Mouse (Mus musculus) retina, postnatal 7 days (tissue): ENCODE data around the gene Ambra1.

Experiments used
- DNase-seq: peaks from one replicate; pipeline ENCODE4 v3.0.0-alpha.2; 2012; ENCODE audit warnings: low read depth, low spot score

Gene Ambra1

DNA sequence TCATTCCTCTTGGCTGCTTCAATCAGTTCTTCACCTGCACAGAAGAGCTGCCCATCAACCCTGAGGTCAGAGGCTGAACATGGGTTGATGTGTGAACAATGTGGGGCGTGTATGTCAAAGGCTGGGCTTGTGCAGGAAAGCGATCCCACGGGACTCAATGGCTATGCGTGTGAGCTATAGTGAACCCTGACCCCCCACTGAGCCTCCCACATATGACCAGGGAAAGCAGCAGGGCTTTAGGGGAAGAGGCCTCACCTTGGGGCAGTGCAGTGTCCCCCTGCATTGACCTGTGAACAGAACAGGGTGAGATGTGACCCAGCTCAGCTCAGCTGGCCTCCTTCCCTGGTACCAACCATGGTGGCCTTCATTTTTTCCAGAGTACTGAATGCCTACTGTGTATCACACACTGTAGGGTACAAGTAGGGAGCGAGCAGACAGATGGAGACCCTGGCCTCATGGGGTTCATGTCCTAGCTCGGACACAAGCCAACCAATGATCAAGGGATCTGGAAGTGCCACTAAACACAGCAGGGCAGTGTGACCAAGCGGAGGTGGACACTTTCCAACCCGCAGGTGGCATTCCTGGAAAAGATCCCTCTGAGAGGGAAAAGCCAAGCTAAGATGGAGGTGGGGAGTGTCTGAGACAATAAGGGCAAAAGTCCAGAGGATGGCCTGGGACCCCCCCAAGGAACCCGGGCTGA is 205.0 kb downstream of the Ambra1 start:
- no peak for DNase-seq

DNA sequence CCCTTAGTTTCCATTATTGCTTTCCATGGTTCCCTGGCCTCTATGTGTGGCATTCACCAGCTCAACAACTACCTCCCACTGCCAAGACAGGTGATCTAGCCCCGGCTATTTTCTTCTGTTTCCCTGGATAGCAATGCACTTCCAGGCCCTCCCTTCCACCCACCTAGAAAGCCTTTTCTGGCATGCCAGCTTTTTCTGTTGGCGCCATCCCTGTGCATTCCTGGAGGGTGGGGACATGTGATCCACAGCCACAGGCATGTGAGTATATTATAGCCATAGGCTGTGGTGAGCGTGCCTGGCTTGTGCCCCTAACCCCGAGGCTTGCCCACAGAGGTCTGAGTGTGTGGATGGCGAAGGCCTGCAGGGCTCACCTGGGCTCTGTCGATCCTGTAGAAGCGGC is 206.2 kb downstream of the Ambra1 start:
- no peak for DNase-seq

DNA sequence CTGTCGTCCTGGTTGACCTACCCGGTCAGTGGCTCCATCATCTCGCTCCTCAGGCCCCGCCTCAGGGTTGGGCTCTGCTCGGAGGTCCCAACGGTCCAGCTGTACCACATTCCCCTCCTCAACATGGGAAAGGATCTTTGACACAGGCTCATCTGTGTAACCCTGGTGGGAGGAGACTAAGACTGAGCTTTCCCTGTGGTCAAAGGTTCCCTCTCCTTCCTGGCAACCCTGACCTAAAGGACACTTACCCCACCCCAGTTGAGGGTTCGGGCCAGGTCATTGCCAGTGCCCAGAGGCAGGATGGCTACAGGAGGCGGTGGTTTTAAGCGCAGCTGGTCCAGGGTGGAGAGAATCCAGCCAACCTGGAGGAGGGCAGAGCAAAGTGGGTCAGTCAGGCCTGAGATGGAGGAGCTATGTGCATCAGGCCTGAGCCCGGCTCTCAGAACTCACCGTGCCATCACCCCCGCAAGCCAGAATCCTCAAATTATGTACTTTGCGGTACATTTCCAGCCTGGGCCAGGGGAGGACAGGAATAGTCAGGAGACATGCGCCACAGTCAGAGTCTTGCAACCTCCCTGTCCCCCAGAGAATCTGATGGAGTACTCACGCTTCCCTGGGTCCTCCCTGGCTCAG is 209.5 kb downstream of the Ambra1 start:
- DNase-seq: no peak

GRCm38 (mm10) chr2:91942356-91942755 is 212.4 kb downstream of the Ambra1 start:
- DNase-seq: no peak

DNA sequence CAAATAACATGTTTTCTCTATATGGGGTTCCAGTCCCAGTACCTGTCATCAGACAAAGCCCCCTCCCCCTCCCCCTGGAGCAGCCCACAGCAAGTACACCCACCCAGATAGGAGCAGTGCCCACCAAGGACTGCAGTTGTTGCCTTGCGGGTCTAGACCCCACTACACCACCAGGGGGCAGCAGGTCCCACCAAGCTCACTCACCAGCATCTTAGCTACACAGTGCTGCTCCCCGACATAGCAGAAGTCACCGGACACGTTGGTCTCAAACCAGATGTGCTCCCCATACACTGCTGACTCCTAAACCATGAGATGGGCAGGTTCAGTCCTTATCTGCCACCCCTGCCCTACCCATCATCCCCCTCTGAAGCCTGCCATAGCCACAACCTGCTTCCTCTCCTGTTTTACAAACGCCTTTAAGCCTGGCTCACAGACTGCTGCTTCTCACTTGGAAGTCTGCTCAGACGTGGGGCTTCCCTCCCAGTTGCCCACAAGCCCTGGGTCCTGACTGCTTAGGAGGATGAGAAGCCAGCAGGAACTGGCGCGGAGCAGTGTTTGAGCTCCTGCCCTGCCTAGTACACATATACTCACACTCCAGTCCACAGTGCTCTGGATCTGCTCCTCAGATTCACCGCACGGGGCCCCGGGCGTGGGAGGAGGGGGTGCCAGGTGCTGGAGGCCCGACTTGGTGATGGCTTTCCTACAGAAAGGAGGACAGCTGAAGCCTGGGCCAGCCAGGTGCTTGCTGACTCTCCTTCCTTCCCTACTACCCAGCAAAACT is 214.4 kb downstream of the Ambra1 start:
- no peak for DNase-seq

- DNase-seq: no peak
Measured at GRCm38 (mm10) chr2:91945483-91945882, 215.5 kb downstream of the Ambra1 start, which contains the start of gene Gm9821. Gene Gm9821, plus strand, starts transcription at chr2:91945703.

- DNase-seq: no peak
Measured at GRCm38 (mm10) chr2:91946836-91947235, 216.9 kb downstream of the Ambra1 start.

DNA sequence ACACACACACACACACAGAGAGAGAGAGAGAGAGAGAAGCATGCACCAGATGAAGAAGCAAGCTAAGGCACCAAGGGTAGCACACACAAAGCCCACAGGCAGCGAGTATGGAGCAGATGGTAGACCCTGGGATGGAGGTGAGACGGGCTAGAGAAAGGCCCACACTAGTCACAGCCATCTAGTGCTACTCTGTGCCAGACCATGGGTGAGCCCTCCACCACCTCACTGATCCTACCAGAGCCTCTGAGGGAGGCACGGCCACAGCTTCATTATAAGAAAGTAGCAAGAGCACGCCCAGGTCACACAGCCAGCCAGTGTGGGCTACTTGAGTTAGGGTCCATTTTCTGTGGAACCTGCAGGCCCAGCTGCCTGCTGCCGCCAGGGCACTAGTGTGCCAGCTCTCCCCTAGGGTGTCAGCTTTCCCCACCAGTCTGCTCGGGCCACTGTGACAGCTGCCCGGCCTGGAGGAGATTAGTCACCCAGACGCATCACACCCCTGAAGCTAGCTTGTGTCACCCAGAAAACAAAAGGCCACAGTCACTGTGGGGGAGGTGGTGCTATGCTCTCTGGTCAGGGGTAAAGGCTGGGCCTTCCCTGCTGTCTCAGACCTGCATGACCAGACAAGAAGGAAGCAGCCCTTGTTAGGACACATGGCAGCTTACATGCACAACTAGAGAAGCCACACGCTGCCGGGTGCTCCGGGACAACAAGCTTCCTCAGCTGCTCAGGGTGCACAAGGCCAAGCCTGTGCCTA is 217.6 kb downstream of the Ambra1 start:
- DNase-seq: no peak

- no peak for DNase-seq
Measured at GRCm38 (mm10) chr2:91948151-91948509, 218.2 kb downstream of the Ambra1 start.

DNA sequence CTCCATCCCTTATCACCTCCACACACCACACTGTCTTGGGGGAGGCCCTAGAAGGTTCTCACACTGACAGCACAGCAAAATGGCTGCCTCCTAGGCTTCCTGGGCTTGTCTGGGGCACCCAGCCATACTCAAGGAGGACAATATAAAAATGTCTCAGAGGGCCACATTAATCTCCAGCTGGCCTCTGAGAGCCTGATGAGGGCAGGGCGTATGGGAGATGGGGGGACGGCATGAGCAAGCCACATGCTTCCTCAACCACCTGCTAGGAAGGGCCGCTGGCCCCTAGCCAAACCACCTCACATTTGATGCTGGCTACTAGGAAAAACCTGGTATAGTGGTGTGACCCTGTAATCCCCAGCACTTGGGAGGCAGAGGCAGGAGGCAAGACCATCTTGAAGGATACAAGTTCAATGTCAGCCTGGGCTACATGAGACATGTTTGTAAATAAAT is 218.9 kb downstream of the Ambra1 start:
- DNase-seq: no peak

- no peak for DNase-seq
Measured at GRCm38 (mm10) chr2:91949411-91950274, 219.7 kb downstream of the Ambra1 start.

GRCm38 (mm10) chr2:91950275-91951085 is 220.5 kb downstream of the Ambra1 start:
- DNase-seq: no peak

- no peak for DNase-seq
Measured at GRCm38 (mm10) chr2:91953825-91954224, 223.9 kb downstream of the Ambra1 start.

- no peak for DNase-seq
Measured at GRCm38 (mm10) chr2:91955121-91955591, 225.2 kb downstream of the Ambra1 start.

DNA sequence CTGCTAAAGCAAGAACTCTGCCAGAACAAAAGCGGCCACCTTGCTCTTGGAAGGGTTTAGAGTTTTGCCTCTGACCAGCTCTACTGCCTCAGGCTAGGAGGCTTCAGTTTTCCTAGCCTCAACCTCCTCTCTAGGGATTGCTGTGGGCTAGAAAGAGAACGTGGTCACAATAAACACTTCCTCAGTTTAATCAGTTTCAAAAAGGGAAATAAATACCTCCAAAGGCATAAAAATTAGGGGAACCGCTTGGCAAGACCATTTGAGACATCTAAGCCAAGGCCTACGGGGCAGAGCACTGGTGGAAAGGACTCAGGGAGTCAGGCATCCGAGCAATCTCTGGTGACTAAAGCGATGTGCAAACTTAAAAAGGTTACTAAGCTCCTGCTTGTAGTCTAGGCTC is 225.9 kb downstream of the Ambra1 start:
- no peak for DNase-seq

- no peak for DNase-seq
Measured at GRCm38 (mm10) chr2:91957096-91957495, 227.2 kb downstream of the Ambra1 start.

DNA sequence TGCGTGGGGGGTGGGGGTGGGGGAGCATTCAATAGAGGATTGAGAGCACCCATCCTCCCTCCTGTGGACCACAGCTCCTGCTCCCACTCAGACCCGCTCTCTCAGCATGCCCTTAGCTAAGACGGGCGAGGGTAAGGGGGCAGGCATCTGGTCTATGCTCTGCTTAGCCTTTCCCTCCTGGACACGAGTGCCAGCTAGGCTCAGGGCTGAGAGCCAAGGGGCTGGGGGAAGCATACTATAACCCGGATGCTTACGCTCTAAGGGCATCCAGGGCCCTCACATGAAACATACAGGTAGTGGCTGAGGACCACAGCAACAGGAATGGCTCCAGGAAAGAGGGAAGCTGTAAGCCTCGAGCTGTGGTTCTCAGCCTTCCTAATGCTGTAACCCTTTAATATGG is 228.1 kb downstream of the Ambra1 start:
- DNase-seq: no peak

DNA sequence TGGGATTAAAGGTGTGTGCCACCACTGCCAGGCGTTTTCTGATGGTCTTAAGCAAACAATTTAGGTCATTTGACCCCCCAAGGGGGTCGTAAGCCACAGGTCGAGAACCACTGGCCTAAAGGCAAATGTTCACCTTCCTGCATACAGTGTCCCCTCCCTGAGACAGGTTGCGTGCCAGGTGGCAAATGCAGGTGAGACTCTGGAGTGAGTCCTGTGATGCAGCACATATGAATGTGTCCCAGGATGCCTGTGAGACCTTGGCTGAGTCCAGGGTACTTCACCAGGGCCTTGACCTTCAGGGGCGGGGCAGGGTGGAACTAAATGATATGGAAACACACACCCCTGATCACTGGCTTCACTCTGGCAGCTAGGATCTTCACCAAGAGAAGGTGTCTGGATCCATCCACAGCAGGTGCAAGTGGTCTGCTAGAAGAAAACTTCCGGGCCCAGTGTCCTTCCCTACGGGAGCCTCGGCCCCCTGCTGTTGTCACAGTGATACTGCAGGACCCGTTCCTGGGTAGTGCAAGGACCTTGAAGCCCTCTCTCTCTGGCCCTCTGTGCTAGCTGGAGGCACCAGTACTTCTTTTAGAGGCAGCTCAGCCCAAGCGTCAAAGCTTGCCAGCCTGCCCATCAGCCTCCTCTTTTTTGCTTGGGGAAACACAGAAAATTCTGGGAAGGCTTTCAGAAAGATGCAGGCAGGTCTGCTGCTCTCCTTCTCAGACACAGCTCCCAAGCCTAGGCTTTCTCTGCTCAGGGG is 228.9 kb downstream of the Ambra1 start:
- no peak for DNase-seq
